Mouse (Mus musculus): ENCODE results near the gene Chmp4b. TPM values are rescaled to one million over a fixed set of nuclear protein-coding genes. Genes with fewer than 3 reads are reported as not detected.
A peak's percentile ranks its signal among the peaks of the same experiment; 100 is the strongest.

Chmp4b gene
- total RNA-seq, 2 experiments from 2014 or later = 202 to 234 TPM

DNA sequence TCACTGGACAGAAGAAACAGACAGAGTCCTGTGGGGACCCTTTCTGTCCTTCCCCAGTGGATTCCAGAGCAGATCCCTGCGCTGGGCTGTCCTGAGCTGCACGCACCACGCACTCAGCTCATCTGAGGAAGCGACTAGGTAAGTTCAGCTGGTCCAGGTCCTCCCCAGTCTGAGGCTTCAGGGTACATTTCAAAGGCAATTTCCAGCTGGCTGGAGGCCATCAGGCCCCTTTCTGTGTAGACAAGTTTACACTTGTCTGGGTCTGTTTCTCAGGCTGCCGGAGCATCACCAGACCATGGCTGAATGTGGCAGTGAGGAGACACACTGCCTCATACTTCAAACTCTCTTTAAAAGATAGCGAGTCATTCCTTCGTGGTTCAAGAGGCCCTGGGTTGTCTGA is 55.8 kb downstream of the Chmp4b start:
- DNase-seq (ENCODE audit: low spot score in 2 of 2) = no peak
- intact Hi-C loops (cut with DNase I) = no loop called here

DNA sequence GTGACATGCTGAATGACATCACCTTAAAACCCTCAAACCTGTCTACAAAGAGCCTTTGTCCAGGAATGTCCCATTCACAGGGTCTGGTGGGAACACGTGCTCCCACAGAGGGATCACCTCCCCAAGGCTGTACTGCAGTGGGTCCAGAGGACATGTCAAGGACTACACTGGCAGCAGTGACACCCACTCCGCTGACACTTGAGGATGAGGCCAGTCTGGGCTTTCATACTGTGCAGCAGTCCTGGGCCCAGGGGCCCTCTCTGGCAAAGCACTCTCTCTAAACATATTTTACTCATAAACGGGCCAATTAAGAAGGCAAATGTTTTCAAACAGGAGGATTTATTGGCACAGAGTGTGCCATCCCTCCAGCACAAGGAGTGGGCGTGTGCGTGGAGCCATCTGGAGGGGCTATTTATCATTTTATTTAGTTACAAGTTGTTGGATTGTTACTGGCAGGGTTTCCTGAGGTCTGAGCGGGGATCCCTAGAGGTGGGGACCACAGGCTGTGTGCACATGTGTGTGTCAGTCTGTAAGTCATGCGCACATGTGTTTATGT is 56.4 kb downstream of the Chmp4b start:
- no peak for DNase-seq (ENCODE audit: low spot score in 2 of 2)
- intact Hi-C loops (cut with DNase I) = no loop called here

DNA sequence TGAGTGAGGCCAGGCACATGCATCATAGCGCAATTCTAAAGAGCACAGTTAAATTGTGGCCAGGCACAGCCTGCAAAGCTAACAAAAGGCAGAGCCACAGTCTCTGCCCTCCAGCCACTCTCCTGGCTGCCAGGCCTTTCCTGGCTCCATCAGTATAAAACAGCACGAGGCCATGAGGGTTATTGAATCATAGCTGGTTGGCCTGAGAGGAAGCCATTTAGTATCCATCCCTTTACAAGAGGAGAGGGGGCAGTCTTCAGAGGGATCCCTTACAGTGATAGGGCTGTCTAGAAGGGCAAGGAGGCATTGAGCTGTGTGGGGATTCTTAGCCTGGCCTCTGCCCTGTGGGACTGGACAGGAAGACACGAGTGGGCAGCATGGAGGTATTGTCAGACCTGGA is 60.2 kb downstream of the Chmp4b start:
- DNase-seq (ENCODE audit: low spot score in 2 of 2) = no peak
- intact Hi-C loops (cut with DNase I) = loop anchor here (2.0 to 5.0 kb wide), 3 partner anchors 46 to 231 kb away; no protein-coding TSS in a partner anchor

DNA sequence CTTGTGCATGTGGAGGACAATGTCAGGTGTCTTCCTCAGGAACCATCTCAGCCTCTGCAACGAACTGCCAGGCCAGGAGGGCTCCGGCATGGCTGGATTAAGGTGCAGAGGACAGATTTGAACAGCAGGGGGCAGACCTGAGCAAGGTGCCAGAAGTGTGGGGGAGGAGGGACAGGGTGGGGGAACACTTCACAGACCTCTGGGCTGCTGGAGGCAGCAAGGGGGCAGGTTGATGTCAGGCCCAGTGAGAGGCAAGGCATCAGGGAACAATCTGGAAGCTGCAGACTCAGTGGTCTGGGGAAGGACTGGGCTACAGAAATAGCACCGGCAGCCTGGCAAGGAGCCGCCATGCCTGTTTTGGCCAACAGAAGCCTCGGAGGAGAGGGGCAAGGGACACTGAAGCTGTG is 60.8 kb downstream of the Chmp4b start:
- intact Hi-C loops (cut with DNase I) = loop anchor here (2.0 to 5.0 kb wide), 3 partner anchors 45 to 230 kb away; no protein-coding TSS in a partner anchor
- peak; percentile 43 to 52 for DNase-seq (ENCODE audit: low spot score in 2 of 2)

DNA sequence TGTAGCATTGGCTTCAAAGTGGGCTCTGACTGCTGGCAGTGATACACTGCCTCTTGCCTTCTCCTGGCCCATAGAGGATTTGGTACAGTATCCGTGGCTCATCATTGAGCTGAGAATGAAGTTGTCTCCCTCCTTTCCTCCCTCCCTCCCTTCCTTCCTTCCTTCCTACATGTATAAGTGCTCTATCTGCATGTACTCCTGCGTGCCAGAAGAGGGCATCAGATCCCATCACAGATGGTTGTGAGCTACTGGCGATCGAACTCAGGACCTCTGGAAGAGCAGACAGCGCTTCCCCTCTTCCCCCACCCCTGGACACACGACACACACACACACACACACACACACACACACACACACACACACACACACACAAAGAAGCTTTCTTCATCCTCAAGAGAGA is 61.6 kb downstream of the Chmp4b start:
- DNase-seq (ENCODE audit: low spot score in 2 of 2) = no peak
- intact Hi-C loops (cut with DNase I) = loop anchor here (2.0 to 5.0 kb wide), 3 partner anchors 44 to 229 kb away; no protein-coding TSS in a partner anchor

DNA sequence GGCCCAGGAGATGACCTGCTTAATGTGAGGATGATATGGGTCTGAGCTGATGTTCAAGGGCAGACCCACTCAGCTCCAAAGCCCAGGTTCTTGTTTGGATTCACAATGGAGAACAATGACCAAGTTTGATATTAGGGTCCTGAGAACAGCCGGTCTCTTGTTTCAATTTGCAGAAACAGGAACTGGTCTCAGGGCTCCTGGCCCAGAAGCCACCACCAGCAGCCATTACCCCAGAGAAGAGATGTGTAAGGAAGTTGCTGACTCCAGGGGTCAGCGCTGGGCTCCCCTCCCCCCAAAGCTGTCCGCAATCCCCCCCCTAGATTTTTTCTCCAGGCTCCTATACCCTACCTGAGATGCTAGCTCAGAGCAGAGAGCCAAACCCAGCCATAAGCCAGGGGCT is 62.5 kb downstream of the Chmp4b start:
- DNase-seq (ENCODE audit: low spot score in 2 of 2) = no peak
- intact Hi-C loops (cut with DNase I) = loop anchor here (2.0 to 5.0 kb wide), 3 partner anchors 43 to 228 kb away; no protein-coding TSS in a partner anchor

DNA sequence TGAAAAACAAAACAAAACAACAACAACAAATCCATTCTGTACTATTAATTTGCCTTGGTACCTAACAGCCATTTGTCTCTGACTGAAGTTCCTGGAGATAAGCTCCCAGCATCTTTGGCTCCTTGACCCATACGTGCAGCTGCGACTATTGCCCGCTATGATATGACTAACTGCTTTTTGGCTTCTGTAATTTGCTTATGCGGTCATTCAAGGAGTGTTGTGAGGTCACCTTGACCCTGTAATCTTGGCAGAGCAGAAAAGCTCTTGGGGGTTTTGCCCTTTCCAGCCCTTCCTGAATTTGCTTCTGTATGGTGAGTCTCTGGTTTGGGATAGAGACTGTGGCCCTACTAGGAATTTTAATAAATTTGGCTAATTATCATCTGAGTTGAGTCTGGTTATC is 65.1 kb downstream of the Chmp4b start:
- intact Hi-C loops (cut with DNase I) = no loop called here

DNA sequence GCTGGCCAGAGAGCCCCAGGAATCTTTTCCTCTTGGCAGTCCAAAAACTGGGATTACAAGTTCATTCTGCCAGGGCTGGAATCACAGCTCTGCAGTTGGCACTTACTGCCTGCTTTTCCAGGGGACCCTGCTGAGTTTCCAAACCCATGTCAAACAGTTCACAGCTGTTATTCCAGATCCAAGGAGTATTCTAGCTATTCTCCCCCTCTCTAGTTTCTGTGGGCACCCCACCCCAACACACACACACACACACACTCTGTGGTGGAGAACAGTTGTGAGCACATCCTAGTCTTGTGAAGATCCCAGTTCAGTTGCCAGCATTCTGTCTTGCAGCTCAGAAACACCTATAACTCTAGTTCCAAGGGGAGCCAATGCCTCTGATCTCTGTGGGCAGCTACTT is 65.6 kb downstream of the Chmp4b start:
- DNase-seq (ENCODE audit: low spot score in 2 of 2) = no peak
- intact Hi-C loops (cut with DNase I) = no loop called here

More for the DNA sequence above, 65.1 kb downstream of the Chmp4b start:
- DNase-seq (ENCODE audit: low spot score in 2 of 2) = no peak

DNA sequence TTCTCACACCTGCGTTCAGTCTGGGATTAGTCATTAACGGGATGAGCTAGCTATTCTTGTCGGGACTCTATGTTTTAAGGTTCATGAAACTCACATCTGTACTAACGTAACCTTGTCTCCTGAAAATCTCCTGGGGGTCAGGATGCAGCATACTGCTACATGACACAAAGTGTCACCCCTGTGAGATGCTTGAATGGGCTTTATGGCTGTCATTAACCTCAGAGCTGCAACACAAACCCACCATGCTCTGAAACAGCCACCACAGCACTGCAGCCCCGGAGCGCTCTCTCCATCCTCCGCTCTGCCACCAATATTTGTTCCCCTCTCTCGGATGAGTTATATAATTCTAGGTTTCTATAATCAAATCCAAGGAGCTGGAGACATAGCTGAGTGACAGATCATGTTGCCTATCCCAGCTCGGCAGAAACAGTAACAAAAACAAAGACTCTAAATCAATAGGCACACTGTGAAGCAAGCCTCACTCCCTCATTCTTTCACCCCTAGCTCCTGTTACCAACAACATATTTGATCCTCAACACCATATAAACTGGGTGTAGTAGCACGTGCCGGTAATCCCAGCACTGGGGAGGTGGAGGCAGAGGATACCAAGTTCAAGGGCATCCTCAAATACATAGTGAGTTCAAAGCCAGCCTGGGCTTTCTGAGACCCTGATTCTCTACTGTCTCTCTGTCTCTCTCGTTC is 67.5 kb downstream of the Chmp4b start:
- DNase-seq (ENCODE audit: low spot score in 2 of 2) = no peak
- intact Hi-C loops (cut with DNase I) = no loop called here

DNA sequence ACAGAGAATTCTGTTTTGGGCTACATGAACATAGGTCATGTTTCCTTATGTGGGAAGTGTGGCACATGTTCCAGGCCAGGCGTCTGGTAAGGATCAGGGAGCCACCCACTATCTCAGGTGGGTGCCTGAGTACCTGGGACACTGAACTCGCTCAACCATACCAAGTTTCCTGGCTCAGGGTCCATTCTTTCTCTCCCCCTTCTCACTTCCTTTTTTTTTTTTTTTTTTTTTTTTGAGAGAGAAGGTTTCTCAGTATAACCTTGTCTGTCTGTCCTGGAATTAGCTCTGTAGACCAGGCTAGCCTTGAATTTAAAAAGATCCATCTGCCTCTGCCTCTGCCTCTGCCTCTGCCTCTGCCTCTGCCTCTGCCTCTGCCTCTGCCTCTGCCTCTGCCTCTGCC is 68.8 kb downstream of the Chmp4b start:
- DNase-seq (ENCODE audit: low spot score in 2 of 2) = no peak
- intact Hi-C loops (cut with DNase I) = no loop called here

DNA sequence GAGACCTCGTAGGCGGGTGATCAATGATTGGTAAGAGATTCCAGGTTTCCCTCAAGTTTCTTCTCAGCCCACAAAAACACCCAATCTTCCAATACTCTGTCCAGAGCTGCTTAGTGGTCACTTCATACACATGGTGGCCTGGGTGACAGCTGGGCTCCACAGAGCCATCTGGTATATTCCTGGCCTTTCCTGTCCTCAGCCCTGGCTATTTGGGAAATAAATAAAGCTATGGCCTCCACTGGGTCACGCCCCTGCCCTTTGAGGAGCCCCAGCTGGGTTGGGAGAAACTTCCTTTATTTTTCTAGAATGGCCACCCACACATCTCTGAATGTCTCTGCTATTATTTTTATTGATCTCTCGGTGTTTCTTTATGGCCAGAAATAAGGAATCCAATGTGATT is 72.0 kb downstream of the Chmp4b start:
- no peak for DNase-seq (ENCODE audit: low spot score in 2 of 2)
- intact Hi-C loops (cut with DNase I) = no loop called here

DNA sequence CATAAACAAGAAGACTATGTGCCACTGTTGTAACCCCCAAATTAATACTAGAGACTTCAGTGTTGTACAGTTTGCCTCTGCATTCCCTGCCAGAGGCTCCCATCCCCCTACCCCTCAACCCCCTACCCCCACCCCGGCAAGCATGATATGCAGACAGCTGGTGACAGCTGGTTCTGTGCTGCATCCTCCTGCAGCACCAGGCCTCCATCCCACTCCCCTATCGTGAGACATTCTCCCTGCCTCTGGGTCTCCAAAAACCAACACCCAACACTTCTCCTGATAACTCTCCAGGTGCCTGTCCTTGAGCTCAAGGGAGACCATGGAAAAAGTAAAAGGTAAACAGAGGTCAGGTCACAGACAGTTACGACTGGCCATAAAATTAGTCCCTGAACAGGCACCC is 78.2 kb downstream of the Chmp4b start:
- intact Hi-C loops (cut with DNase I) = no loop called here
- DNase-seq (ENCODE audit: low spot score in 2 of 2) = no peak

DNA sequence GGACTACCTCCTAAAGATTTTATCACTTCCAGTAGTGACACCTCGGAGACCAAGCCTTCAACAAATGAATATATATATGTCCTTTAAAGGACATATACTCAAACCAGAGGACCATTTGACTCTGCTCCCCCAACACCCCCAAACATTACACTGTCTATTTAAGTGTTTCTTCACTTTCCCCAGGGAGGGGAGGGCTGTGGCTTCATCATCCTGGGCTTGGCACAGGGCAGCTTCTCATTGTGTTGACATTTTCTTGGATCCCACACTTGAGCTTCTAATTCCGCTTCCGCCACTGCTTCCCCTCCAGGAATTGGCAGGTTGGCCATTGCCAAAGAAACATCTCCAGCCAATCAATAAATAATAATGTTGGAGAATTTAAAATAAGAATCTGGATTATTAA is 79.3 kb downstream of the Chmp4b start:
- intact Hi-C loops (cut with DNase I) = no loop called here
- no peak for DNase-seq (ENCODE audit: low spot score in 2 of 2)

DNA sequence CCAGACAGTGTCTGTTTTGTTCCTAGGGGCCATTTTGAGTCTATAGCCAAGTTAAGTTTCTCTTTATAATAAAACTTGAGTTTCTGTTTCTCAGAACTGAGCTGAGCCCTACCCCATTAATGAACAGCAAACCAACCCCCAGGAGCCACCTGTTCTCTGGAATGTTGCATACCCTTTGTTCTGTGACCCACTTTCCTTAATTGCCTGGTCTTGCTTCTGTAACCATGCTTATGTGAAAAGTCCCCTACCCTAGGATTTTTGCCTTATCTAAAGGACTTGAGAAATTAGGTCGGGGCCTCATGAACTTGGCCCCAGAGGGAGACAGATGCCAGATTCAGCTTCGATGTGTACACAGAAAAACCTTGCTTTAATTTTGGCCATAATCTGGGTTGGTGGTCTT is 80.4 kb downstream of the Chmp4b start:
- intact Hi-C loops (cut with DNase I) = no loop called here
- no peak for DNase-seq (ENCODE audit: low spot score in 2 of 2)

DNA sequence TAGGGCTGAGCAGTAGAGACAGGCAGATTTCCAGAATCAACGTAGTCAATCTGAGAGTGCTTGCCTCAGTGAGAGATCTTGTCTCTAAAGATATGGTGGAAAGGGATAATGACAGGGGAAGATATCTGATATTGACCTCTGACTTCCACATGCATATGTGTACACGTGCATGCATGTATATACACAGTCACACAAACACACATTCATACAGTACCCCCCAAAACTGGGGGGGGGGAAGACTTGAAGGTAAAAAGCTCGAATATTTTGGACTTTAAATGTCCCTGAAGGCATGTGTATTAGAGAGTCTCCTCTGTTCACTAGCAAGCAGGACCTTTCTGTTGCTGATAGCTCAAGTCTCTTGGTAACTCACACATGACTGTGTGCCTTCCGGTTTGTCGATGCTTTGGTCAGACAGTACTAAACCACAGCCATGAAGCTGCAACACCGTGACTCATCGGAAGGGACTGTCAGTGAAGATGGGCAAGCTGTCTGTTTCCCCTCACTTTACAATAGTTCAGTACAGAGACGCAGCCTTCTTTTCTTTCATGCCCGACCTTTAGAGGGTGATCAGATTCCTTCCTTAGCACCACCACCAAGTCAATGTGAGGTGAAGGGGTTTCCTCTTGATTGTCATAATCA is 81.1 kb downstream of the Chmp4b start:
- DNase-seq (ENCODE audit: low spot score in 2 of 2) = no peak
- intact Hi-C loops (cut with DNase I) = no loop called here

DNA sequence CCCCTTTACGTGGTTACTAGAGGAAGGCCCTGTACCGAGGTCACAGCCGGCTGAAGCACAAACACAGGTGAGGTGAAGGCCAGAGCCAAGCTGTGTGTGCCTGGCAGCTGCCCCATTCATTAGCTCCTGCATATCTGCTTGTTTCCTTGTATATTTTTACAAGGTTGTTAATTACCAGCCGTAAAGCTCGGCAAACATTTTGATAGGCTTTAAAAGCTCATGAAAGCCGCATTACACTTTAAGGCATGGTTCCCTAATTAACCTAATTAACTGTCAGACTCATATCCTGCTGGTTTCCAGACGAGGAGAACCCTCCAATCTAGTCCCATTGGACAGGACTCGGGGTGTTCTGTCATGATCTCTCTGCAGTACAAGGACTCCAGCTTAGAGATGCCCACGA is 83.5 kb downstream of the Chmp4b start:
- intact Hi-C loops (cut with DNase I) = no loop called here
- DNase-seq (ENCODE audit: low spot score in 2 of 2) = no peak

DNA sequence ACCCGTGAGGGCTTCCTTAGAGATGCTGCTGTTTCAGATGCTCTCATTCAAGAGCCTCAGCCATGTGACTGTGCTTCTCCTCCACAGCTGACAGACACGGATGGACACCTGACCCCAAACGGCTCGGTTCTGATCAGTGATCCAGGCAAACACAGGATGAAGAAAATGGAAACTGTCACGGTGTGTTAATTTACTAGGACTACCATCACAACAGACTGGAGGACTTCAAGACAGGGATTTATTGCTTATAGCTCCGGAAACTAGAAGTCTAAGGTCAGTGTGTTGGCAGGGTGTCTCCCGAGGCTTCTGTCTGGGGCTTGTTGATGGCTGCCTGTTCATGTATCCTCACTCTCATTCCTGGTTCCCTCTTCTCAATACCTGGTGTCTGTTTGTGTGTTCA is 83.9 kb downstream of the Chmp4b start:
- intact Hi-C loops (cut with DNase I) = no loop called here
- DNase-seq (ENCODE audit: low spot score in 2 of 2) = no peak

DNA sequence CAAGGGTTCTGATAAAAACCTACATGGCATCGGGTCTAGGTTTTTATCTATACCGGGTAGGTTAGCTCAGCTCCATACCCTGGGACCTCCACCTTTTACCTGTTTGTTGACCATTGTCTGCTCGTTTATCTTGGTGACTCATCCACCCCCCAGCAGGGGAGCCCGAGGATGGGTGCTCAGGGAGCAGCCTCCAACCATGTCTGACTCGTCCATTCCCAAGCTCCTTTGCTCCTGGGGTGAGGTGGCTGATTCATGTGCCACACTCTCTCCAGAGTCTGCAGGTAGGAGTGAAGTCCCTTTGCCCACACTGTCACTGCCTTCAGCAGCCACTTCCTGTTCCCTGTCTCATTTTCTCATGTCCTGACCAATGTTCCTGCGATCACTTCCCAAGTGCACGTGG is 84.5 kb downstream of the Chmp4b start:
- intact Hi-C loops (cut with DNase I) = no loop called here
- DNase-seq (ENCODE audit: low spot score in 2 of 2) = no peak

DNA sequence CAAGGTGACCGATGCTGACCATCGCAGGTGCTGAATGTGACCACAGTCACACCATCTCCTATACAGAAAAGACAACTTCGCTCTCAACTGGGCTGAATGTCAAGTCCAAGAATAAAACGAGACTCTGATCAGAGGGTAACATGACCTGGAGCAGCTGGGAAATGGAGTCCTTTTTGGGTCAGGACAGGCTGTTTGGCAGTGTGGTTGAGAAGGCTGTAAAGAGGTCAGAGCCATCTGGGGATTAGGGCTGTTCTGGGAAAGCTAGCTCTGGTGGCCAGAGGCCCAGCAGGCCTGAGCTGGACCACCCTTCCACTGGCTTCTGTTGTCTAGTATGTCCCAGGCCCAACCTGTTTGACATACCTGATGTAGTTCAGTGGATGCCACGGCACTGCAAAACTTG is 87.1 kb downstream of the Chmp4b start:
- no peak for DNase-seq (ENCODE audit: low spot score in 2 of 2)
- intact Hi-C loops (cut with DNase I) = no loop called here

DNA sequence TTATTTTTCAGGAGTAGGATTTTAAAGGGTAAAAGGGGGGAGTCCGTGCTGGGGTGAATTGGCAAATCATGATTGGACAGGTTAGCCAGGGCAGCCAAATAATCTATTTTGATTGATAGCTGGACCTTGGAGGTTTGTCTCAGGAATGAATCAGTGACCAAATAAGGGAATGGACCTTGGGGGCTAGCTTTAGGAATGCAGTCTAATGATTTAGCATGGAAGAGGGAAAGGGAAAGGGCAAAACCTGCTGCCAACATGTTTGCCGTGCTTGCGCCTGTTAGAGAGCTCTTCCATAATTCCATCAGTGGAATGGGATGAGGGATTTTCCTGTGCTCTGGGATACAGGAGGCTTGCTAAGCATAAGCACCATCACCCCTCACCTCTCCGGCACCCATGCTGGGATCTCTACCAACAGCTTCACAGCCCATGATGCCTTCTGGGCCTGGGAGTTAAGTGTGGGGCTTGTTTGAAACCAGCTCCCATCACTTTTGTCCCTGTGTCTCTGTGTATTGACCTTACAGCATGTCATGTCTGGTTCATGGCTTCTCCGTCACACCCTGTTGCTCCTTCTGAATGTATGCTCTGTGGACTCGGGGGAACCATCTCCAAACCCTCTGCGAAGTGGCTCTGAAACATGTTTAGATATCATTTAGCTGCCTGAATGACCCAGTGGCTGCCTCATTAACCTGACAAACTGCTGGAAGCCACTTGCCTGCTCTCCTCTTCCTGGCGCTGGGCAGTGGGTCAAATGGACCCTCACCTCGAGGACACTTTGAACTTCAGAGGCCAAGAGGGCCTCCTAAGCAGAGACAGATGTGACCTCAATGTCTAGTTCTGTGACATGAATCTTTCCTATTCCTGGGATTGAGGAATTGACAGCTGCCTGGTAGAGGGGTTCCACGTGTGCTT is 91.7 kb downstream of the Chmp4b start:
- intact Hi-C loops (cut with DNase I) = no loop called here
- no peak for DNase-seq (ENCODE audit: low spot score in 2 of 2)

Data from left cerebral cortex, postnatal 36 days (tissue).